Mouse (Mus musculus): ENCODE results near the gene Cox19. TPM values are rescaled to one million over a fixed set of nuclear protein-coding genes. Genes with fewer than 3 reads are reported as not detected.
A peak's percentile ranks its signal among the peaks of the same experiment; 100 is the strongest.

The Cox19 gene
- total RNA-seq, 2 experiments from 2014 or later = 78.6 to 85.9 TPM

DNA sequence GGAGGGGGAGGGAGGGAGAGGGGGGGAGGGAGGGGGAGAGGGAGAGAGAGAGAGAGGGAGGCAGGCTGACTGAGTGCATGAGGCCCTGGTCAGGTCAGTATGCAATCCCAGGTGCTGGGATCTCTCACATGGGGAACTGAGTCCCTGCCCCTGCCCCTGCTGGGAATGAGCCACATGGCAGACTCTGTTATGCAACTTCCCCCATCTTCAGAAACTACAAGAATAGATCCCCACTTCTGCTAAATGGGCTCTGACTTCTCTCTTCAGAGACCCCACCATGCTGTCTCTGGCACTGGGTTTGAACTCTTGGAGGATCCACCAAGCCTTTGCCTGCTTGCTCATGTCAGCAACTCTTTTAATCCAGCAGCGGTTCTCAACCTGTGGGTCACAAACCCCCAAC, 14.6 kb upstream of the Cox19 start:
- intact Hi-C loops (cut with DNase I) = loop anchor here (2.0 kb wide), 1 partner anchor 101 kb away; no protein-coding TSS in a partner anchor
- no peak for DNase-seq

DNA sequence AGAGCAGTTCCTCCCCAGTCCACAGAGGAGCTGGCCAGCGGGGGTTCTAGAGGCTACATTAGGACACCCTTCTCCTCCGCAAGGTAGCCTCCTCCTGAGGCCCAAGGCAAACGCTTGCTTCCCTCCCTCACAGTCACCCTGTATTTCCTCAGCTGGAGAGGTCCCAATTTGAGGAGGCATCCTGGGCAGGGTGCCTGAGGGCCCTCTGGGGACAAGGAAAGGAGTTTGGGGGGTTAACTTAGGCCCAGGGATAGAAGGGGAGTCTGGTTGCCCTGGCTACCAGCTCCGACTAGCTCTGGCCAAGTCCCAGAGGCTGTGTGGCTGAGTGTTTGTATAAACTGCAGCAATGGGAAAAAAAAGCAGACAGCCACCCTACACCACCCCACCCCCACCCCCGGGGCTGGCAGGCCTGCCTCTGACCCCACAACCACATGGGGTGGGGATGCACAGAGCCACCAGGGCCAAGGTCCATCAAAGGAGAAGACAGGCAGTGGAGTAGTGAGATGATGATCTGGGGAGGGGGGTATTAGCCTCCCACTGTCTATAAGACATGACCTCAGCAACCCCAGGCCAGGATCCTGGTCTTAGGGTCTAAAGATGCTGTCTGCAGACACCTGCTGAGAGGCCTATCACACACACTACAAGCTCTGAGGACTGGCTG, 13.8 kb upstream of the Cox19 start:
- intact Hi-C loops (cut with DNase I) = loop anchor here (1.0 to 2.0 kb wide), 3 partner anchors 33 to 139 kb away; no protein-coding TSS in a partner anchor
- DNase-seq = peak in 1 of 2 experiments; percentile 54

DNA sequence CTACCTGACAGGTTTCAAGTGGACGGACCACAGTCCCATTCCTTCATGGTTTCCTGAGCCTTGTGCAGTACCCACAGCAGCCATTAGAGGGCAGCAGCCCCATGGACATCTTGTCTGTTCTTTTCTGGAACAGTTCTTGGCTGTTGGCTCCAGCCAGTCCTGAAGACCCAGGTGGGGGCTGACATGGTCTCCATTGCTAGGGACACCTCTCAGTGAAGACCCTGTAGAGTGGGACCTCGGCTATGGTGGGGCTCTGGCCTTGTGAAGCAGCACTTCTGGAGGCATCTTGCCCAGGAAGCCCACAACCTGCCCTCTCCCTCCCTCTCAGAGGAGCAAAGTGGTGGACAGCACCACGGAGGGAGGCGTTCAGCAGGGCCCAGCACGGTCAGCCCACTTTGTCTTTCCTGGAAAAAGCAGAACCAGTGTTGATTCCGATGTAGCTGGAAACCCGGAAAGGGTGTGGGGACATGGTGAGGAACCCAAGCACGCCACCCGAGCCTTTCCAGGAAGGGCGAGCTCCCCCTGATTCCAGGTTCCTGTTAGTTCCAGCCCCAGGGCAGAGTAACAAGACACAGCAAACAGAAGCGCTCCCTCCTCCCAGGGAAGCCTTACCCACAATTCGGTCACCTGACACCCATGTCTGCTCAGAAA, 13.2 kb upstream of the Cox19 start:
- DNase-seq = peak; percentile 91 to 95
- intact Hi-C loops (cut with DNase I) = loop anchor here (1.0 to 2.0 kb wide), 3 partner anchors 34 to 140 kb away; no protein-coding TSS in a partner anchor

DNA sequence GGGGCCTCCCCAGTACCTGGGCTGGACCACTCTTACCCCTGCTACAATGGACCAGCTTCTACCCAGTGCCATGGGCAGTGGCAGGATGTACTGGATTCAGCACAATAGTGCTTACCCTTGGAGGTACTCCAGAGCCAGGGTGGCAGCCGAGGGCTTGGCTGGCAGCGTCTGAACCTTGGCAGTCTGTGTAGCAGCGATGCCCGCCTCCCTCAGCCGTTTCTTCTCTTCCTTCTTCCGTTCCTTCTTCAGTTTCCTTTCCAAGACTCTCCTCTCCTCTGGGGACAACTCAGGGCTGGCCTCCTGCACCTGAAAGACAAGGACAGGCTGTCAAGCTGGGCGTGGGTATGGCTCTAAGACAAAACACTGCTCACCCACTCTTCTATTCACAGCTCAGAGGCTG, 12.6 kb upstream of the Cox19 start:
- intact Hi-C loops (cut with DNase I) = loop anchor here (1.0 to 2.0 kb wide), 3 partner anchors 34 to 140 kb away; no protein-coding TSS in a partner anchor
- DNase-seq = no peak

DNA sequence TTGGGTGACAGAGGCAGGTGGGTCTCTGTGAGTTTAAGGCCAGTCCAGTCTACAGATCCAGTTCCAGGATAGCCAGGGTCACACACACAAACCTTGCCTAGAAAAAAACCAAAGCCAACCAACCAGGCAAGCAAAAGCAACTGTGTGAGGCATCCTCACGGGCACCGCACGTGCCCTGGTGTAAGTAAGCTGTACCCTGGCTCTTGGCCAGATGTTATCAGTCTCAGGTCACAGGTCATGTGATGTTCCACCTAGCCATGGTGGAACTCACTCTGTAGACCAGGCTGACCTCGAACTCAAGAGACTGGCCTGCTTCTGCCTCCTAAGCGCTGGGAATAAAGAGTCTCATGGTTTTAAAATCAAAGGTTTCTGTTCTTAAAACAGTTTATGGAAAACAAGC, 8.0 kb upstream of the Cox19 start:
- no peak for DNase-seq
- intact Hi-C loops (cut with DNase I) = no loop called here

DNA sequence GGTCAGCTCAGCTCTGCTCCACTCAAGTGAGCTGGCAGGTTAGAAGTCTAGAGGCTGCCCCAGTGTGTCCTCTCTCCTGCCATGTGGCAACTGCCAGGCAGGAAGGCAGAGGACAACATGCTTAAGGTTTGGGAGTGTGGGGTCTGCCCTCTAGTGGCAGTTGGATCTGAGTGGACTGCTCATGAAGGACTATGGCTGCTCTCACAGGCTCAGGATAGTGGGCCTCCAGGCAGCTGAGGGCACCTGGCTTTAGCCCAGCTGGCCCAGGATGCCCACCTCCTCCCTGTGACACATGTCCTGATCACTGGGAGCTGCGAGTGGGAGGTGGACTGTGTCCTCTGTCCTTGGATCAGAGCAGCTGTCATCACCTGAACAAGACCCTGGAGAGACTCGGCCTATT, 7.4 kb upstream of the Cox19 start:
- intact Hi-C loops (cut with DNase I) = no loop called here
- DNase-seq = peak; percentile 48 to 63

DNA sequence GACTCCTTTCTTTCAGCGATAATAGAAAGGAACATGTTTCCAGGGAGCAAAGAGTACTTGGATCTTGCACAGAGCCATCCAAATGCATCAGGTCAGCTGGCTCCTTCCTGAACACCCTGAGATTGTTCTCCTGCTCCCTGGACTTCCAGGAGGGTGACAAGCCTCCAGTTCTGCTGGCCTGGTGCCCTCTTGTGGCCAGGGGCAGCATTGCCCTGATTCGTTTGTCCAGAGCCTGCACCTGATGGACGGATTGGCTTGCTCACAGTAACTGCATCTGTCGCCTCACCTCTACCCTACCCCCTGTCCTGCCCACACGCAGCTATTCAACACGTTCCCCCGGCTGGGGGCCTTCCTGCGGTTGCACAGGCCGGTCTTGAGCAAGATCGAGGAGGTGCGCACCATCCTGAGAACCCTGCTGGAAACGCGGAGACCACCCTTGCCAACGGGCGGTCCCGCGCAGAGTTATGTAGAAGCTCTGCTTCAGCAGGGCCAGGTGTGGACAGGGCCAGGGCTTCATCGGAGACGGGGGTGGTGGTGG, 4.1 kb upstream of the Cox19 start:
- intact Hi-C loops (cut with DNase I) = loop anchor here (1.0 to 2.0 kb wide), 2 partner anchors 23 to 73 kb away; no protein-coding TSS in a partner anchor
- peak; percentile 82 to 90 for DNase-seq

DNA sequence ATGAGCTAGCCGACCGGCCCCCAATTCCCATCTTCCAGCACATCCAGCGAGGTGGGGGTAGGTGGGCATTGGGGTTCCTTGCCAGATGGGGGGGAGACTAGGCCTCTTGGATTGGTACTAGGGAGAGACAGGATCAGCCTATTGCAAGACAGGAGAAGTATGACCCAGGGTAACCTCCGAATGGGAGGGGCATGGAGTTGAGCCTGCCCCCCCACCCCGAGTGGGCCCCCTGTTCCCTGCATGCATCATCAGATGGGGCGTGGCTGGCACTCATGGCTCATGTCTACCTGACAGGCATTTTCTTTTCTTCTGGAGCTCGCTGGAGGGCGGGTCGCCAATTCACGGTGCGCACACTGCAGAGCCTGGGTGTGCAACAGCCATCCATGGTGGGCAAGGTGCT, 2.7 kb upstream of the Cox19 start:
- DNase-seq = no peak
- intact Hi-C loops (cut with DNase I) = loop anchor here (2.0 kb wide), 1 partner anchor 71 kb away; no protein-coding TSS in a partner anchor

DNA sequence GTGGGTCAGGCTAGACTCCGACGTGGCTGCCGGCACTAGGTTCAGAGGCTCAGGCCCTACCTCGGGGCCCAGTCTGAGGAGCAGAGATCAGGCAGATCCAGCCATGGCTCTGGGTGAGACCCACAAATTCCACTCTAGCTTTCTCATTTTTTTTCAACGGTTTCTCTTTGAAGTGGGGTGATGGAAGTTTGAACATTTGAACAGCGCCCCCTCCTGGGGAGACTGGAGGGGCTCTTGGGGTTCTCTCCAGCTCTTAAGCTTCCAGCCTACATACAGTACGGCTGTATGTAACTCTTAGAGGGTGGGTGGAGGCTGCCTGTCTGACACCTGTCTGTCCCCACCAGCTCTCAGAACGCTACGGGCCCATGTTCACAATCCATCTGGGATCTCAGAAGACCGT, 2.3 kb upstream of the Cox19 start:
- no peak for DNase-seq
- intact Hi-C loops (cut with DNase I) = no loop called here

DNA sequence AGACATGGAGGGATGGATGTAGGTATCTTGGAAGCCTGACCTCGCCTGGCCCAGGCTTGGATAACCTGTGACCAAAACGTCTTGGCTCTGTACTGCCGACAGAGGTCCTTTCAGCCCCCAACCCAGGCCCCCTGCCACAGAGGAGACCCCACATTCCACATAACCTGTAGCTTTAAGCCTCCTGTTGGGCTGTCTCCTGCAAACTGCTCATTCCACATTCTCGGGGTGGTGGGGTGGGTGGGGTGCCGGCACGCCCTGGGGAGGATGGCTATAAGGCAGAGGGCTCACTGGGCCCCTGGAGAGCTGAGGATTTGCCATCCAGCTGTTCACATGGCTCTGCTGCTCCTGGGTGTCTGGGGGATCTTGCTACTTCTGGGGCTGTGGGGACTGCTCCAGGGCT, 1.1 kb upstream of the Cox19 start, which contains the start of gene Cyp2w1:
Gene Cyp2w1 (plus strand): TSS at position 301 of the 400 bp plus-strand sequence.
- intact Hi-C loops (cut with DNase I) = no loop called here

DNA sequence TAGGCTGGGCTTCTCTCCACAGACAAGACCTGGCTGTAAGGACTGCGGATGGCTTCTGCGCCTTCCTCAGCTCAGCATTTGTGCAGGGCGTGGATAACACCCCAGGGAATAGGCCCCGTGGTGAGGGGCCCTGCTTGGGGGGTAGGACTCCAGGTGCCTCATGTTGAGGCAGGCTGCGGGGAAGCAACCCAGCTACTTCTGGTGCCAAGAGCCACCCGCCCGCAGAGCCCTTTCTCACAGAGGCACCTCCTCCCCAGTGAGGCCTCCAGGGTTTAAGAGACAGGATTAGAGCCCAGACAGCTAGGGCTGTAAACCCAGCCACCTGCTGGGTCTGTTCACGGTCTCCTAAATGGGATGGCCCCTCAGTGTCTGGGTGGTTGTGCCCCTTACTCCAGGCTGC, 410 bp upstream of the Cox19 start:
- DNase-seq = no peak
- intact Hi-C loops (cut with DNase I) = no loop called here

More for the DNA sequence above, 1.1 kb upstream of the Cox19 start, which contains the start of gene Cyp2w1:
- no peak for DNase-seq

DNA sequence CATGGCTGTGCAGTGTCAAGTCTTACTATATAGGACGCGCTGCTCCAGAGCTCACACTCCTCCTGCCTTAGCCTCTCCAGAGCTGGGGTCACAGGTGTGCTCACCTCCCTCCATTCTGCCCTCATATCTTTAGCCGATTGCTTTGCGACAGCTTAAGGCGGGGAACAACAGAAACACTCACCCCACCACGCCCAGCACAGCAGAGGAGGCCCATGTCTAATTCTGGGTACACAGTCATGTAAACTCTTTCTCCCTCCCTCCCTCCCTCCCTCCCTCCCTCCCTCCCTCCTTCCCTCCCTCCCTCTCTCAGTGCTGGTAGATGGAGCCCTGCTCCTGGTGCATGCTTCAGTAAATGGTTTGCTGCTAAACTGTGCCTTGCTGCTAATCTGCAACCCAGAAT, 1.5 kb downstream of the Cox19 start:
- no peak for DNase-seq
- intact Hi-C loops (cut with DNase I) = no loop called here

DNA sequence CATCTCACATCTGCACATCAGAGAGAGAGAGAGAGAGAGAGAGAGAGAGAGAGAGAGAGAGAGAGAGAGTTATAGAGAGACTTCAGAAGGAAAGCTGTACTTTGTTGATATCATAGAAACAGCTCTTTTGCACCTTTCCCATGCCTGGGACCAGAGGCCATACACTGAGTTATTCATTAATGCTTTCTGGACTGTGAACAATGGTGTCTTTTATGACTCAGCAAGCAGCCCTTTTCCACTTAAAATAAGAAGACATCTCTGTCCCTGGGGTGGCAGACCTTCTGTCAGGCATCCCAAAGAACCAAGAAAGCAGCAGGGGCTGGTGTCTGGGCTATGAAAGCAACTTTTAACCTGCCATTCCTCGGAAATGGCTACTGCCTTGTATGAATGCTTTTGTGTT, 4.0 kb downstream of the Cox19 start:
- DNase-seq = no peak
- intact Hi-C loops (cut with DNase I) = no loop called here

DNA sequence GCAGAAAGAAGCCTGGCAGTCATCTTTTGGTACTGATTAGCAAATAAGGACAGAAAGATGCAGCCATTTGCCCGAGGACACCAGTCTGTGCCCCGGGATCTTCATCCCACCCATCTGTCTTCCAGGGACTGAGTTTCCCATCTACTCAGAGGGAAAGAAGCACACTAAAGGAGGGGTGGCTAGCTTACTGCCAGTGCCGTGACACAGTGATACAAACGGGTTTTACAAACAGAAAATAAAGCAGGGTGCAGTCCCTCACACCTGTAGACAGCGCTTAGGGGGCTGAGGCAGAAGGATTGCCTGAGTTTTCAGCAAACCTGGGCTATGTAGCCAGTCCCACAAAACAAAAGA, 5.9 kb downstream of the Cox19 start:
- DNase-seq = no peak
- intact Hi-C loops (cut with DNase I) = no loop called here

DNA sequence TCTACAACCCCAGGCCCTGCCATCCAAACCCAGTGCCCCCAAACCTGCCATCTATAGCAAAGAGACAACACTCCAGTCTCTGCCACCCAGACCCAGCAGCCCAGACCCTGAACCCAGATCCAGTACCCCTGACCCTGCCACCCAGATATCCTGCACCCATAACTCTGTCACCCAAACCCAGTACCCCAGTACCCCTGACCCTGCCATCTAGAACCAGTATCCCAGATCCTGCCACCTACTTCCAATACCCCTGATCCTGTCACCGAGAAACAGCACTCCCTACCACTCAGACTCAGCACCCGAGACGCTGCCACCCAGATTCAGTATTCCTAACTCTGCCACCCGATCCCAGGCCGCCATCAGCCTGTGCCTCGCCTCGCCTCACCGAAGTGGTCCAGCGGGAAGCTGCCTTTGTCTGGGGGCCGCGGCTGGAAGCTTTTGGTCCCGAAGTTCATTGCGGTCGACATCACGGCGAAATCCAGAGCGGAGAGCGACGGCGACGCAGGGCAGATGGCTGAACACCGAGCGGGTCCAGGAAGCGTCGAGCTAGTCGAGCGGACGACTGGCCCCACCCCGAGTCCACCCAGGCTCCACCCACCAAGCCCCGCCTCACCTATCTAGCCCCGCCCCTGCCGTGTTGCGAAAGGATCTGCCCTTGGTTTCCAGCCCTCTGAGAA, 6.4 kb downstream of the Cox19 start:
- intact Hi-C loops (cut with DNase I) = no loop called here
- DNase-seq = peak; percentile 95 to 98

DNA sequence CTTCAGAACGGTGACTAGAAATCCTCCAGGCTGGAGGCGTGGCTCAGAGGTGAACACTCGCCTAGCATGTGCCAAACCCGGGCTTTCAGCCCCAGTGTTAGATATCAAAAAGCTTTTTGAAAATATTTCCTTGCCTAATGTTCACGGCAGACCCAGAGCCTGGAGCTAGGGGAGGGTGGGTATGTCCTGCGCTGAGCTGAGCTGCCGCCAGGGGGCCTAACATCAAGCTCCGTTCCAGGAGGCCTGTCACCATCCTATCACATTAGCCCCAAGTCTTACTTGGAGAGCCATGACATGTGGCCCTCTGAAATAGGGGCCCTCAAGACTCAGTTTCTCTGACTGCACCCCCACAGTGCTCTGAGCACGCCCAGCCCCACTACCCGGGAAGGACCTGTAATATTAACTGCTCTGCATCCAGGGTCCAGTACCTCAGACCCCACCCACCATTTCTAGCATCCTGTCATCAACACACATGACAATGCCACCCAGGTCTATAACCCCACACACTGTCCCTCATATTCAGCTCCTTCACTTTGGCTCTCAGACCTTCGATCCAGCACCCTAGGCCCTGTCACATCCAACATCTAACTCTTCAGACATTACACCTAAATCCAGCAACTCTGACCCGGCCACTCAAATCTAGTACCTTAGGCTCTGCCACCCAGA, 7.1 kb downstream of the Cox19 start:
- intact Hi-C loops (cut with DNase I) = no loop called here
- DNase-seq = peak; percentile 81 to 88

DNA sequence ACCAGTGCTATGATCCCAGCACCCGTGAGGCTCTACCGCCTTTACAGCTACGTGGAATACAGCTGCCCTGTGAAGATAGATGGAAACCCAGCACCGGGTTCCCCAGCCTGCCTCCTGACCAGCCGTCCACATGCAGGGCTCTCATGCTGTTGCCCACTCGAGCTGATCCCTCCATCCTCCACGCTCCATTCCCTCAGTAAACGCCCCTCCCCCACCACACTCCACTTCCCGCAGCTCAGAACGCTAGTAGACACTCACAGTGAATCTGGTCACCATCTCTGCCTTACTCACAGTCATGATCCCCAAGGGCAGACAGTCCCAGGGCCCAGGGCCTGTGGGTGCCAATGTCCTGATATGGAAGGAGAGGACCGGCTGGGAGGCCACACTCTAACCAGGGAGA, 12.3 kb downstream of the Cox19 start:
- DNase-seq = no peak
- intact Hi-C loops (cut with DNase I) = no loop called here

DNA sequence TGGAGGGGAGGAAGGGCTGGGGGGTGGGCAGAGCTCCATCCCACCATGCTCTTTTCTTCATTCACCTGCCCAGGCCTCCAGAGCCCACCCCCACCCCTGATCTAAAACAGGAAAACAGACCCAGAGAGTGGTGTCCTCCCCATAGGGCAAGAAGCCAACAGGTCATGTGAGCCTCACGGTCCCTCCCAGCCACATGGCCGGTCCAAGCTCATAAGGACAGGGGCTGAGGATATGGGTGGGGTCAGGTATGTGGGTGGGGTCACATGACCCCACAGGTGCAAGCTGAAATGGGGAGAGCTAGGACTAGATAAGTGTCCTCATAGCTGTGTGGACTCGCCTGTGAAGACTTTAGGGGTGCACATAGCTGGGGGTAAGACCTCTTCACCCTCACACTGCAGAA, 12.8 kb downstream of the Cox19 start:
- DNase-seq = peak in 1 of 2 experiments; percentile 45
- intact Hi-C loops (cut with DNase I) = no loop called here

DNA sequence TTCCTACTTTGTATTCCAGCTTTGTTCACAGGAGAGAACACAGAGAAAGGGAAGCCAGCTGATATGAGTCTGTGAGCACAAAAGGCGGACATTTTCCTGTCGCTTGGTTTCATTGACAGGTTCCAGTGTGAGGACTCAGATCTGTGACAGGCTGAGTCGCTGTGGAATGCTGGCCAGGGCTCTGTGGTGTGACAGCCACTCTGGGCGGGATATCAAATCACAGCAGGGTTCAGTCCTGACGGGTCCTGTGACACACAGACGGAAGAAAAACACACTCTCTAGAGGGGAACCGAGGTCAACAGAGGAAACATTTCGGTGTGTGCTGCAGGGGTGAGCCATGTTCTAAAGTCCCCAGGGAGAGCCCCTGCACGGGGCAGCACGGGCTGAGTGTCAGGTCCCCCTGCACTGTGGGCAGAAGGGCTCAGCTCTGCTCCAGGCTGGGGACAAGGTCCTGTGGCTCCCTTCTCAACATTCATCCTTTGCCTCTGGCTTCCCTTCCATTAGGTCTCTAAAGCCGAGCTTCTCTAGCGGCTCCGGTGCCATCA, 13.3 kb downstream of the Cox19 start:
- DNase-seq = no peak
- intact Hi-C loops (cut with DNase I) = no loop called here

DNA sequence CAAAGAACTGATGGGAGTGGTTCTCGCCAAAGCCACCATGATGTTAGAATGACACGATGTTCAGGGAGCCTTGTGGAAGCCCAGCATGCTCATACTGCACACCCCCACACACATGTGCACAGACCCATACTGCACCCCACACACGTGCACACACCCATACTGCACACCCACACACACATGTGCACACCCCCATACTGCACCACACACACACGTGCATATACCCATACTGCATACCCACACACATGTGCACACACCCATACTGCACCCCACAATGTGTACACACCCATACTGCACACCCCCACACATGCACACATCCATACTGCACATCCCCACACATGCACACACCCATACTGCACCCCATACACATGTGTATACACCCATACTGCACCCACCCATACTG, 15.6 kb downstream of the Cox19 start:
- intact Hi-C loops (cut with DNase I) = no loop called here
- no peak for DNase-seq

All from heart, postnatal 14 days (tissue).